Mouse (Mus musculus) CH12.LX (cell line): ENCODE results near the gene Mkrn1. TPM values are rescaled to one million over a fixed set of nuclear protein-coding genes. Genes with fewer than 3 reads are reported as not detected.

Source experiments
- DNase-seq: peaks from one replicate; pipeline ENCODE4 v3.0.0-alpha.2; 2013; ENCODE audit errors: extremely low read depth
- H3K27ac ChIP-seq: 2 replicates; pipeline ENCODE4 v1.5.1; 2012; ENCODE audit warnings: low read depth, mild to moderate bottlenecking, control low read depth, moderate library complexity; ENCODE audit not compliant: insufficient read depth
- H3K27me3 ChIP-seq: replicated peaks from 2 replicates; pipeline ENCODE3; 2012; ENCODE audit warnings: inconsistent platforms
- H3K36me3 ChIP-seq, 2 experiments: replicated peaks in 1 of 2; 2 replicates each; pipeline versions ENCODE3 to v1.6.1; 2012; ENCODE audit warnings: inconsistent platforms in 1 of 2, low read length in 1 of 2, mild to moderate bottlenecking in 1 of 2, mixed read lengths in 1 of 2, moderate library complexity in 1 of 2; ENCODE audit not compliant: control insufficient read depth in 1 of 2, insufficient read depth in 1 of 2
- H3K4me1 ChIP-seq, 2 experiments: 2 replicates each; pipeline ENCODE4 v1.6.1; 2012; ENCODE audit warnings: inconsistent platforms in 1 of 2, moderate library complexity in 1 of 2; ENCODE audit not compliant: insufficient read depth in 2 of 2, control insufficient read depth in 1 of 2
- H3K4me2 ChIP-seq: 2 replicates; pipeline ENCODE4 v1.6.1; 2012; ENCODE audit warnings: low read depth, mild to moderate bottlenecking, control low read depth; ENCODE audit not compliant: poor library complexity, insufficient read depth, severe bottlenecking
- H3K4me3 ChIP-seq, 3 experiments: fragments of 150-350 bp in 1 of 3; sonication (generic) in 1 of 3; replicated peaks in 1 of 3; 2 replicates each; pipeline versions ENCODE3 to v1.5.1; 2011 to 2012; ENCODE audit warnings: low read depth in 2 of 3, low read length in 2 of 3, mild to moderate bottlenecking in 2 of 3, moderate library complexity in 2 of 3, control low read depth in 1 of 3, improper control_type of control experiment in 1 of 3, inconsistent platforms in 1 of 3, mixed read lengths in 1 of 3; ENCODE audit not compliant: poor library complexity in 1 of 3
- H3K79me2 ChIP-seq: replicated peaks from 2 replicates; pipeline ENCODE4 v1.6.1; 2012; ENCODE audit warnings: mild to moderate bottlenecking, moderate library complexity; ENCODE audit not compliant: control insufficient read depth, poor library complexity, insufficient read depth, severe bottlenecking; ENCODE audit errors: extremely low read depth
- H3K9ac ChIP-seq: 2 replicates; pipeline ENCODE4 v1.6.1; 2012; ENCODE audit warnings: low read depth, mild to moderate bottlenecking, control low read depth, moderate library complexity; ENCODE audit not compliant: insufficient read depth
- H3K9me3 ChIP-seq: replicated peaks from 2 replicates; pipeline ENCODE3; 2012; ENCODE audit warnings: low read length, inconsistent platforms, mixed read lengths
- CHD2 ChIP-seq: IDR thresholded peaks from 2 replicates; pipeline ENCODE4 v1.6.1; 2011; ENCODE audit warnings: low read length, improper control_type of control experiment
- CTCF ChIP-seq, 2 experiments: IDR thresholded peaks in 1 of 2; conservative IDR thresholded peaks in 1 of 2; 2 replicates each; pipeline ENCODE4 v1.5.1; 2011 to 2012; ENCODE audit warnings: low read depth in 2 of 2, low read length in 2 of 2, improper control_type of control experiment in 1 of 2, inconsistent platforms in 1 of 2, mild to moderate bottlenecking in 1 of 2, moderate library complexity in 1 of 2
- E2F4 ChIP-seq: IDR thresholded peaks from 2 replicates; pipeline ENCODE4 v1.6.1; 2011; ENCODE audit warnings: low read depth, low read length, improper control_type of control experiment; ENCODE audit not compliant: insufficient replicate concordance
- ELF1 ChIP-seq: IDR thresholded peaks from 2 replicates; pipeline ENCODE4 v1.6.1; 2014; ENCODE audit warnings: low read depth, mild to moderate bottlenecking, inconsistent platforms, low read length, improper control_type of control experiment
- ETS1 ChIP-seq: conservative IDR thresholded peaks from 2 replicates; pipeline ENCODE4 v1.6.1; 2012; ENCODE audit warnings: low read depth, mild to moderate bottlenecking, inconsistent platforms, low read length, improper control_type of control experiment, moderate library complexity
- HCFC1 ChIP-seq: IDR thresholded peaks from 2 replicates; pipeline ENCODE4 v1.6.1; 2012; ENCODE audit warnings: low read depth, mild to moderate bottlenecking, inconsistent platforms, low read length, improper control_type of control experiment
- JUND ChIP-seq: conservative IDR thresholded peaks from 2 replicates; pipeline ENCODE4 v1.6.1; 2011; ENCODE audit warnings: low read depth, low read length, improper control_type of control experiment
- MEF2A ChIP-seq: IDR thresholded peaks from 2 replicates; pipeline ENCODE4 v1.6.1; 2014; ENCODE audit warnings: low read depth, mild to moderate bottlenecking, inconsistent platforms, low read length, improper control_type of control experiment, borderline replicate concordance
- POLR2A ChIP-seq: IDR thresholded peaks from 2 replicates; pipeline ENCODE4 v1.6.1; 2011; ENCODE audit warnings: low read depth, mild to moderate bottlenecking, improper control_type of control experiment, low read length
- POLR2AphosphoS2 ChIP-seq: IDR thresholded peaks from 2 replicates; pipeline ENCODE4 v1.6.1; 2011; ENCODE audit warnings: low read depth, low read length, improper control_type of control experiment
- RAD21 ChIP-seq: IDR thresholded peaks from 2 replicates; pipeline ENCODE4 v1.6.1; 2011; ENCODE audit warnings: low read depth, mild to moderate bottlenecking, low read length, improper control_type of control experiment, moderate library complexity
- RCOR1 ChIP-seq: conservative IDR thresholded peaks from 2 replicates; pipeline ENCODE4 v1.6.1; 2012; ENCODE audit warnings: low read depth, mild to moderate bottlenecking, inconsistent platforms, low read length, improper control_type of control experiment
- SMC3 ChIP-seq: IDR thresholded peaks from 2 replicates; pipeline ENCODE4 v1.6.1; 2011; ENCODE audit warnings: low read depth, low read length, improper control_type of control experiment
- TCF12 ChIP-seq: IDR thresholded peaks from 2 replicates; pipeline ENCODE4 v1.6.1; 2014; ENCODE audit warnings: low read depth, mild to moderate bottlenecking, inconsistent platforms, low read length, improper control_type of control experiment
- USF1 ChIP-seq: IDR thresholded peaks from 2 replicates; pipeline ENCODE4 v1.6.1; 2014; ENCODE audit warnings: low read depth, mild to moderate bottlenecking, inconsistent platforms, low read length, improper control_type of control experiment
- ZMIZ1 ChIP-seq: IDR thresholded peaks from 2 replicates; pipeline ENCODE4 v1.6.1; 2012; ENCODE audit warnings: low read depth, mild to moderate bottlenecking, inconsistent platforms, low read length, improper control_type of control experiment
- ZNF384 ChIP-seq: IDR thresholded peaks from 2 replicates; pipeline ENCODE4 v1.6.1; 2012; ENCODE audit warnings: low read depth, low read length, improper control_type of control experiment, inconsistent platforms
- dilution Hi-C: fragments of 300-500 bp; cut with MboI; formaldehyde crosslinking; loops from 2 replicates; pipeline ENCODE4 v1.14.3; 2020; ENCODE audit warnings: low sequenced_read_pairs; ENCODE audit not compliant: extremely low pct_unique_long_range_greater_than_20kb, extremely low pct_ligation_motif_present
- in situ Hi-C: fragments of 300-500 bp; cut with MboI; formaldehyde crosslinking; loops from 3 replicates; pipeline ENCODE4 v1.14.3; 2019; ENCODE audit warnings: low sequenced_read_pairs, low pct_ligation_motif_present, low pct_unique_long_range_greater_than_20kb, mixed read lengths
- polyA plus RNA-seq: library from polyadenylated mRNA; unstranded; fragments of >175 nt; gene quantifications from 2 replicates; pipeline ENCODE4 v1.2.1, GENCODE M21; 2012; ENCODE audit warnings: low read depth; ENCODE audit not compliant: insufficient read length
- total RNA-seq, 2 experiments: library from RNA; depleted of rRNA; stranded (reverse); fragments of 300-350 nt in 1 of 2; fragments of >200 nt in 1 of 2; gene quantifications; 2 replicates each; pipeline ENCODE4 v1.2.3; 2012 to 2014

Mkrn1 gene
- total and polyA plus RNA-seq, 3 experiments = 39.3 to 50.3 (median 43.7) TPM

- no peak for TF ChIP-seq E2F4
- no peak for TF ChIP-seq POLR2A
- TF ChIP-seq RCOR1 = no peak
- Histone ChIP-seq H3K36me3 (no peaks in the 10 kb centered on the region), H3K4me1 (peaks cover 8% of the 10 kb centered on the region in 2 experiments; a peak in 3 of 4 replicates), H3K9me3 (no peaks in the 10 kb centered on the region), H3K9ac (no peak overlapping the region), H3K27ac (no peak overlapping the region), H3K79me2 (no peaks in the 10 kb centered on the region), H3K4me3 (no peak overlapping the region), H3K4me2 (no peak overlapping the region), H3K27me3 (no peaks in the 10 kb centered on the region)
- dilution Hi-C loops = loop anchor here (25.0 kb wide), 1 partner anchor 108 kb away; the partner anchor contains the start of genes Adck2 and Dennd2a
- DNase-seq = no peak
- in situ Hi-C loops = no loop called here
These were observed 34.4 kb upstream of the Mkrn1 start for GRCm38 (mm10) chr6:39454616-39455015.

DNA sequence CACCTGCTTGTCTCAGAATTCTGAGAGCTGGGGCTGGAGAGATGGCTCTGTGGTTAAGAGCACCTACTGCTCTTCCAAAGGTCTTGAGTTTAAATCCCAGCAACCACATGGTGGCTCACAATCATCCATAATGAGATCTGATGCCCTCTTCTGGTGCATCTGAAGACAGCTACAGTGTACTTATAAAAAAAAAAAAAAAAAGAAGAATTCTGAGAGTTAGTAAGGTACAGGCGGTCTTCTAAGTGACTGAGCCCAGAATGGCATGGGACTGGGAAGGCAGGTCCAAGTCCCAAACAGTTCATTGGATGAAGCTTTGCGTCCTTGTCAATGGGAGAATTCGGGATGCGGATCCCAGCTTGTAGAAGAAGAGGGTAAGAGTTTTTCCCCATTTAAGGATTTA is 33.3 kb upstream of the Mkrn1 start:
- Histone ChIP-seq H3K4me2 (no peak overlapping the region), H3K9me3 (no peaks in the 10 kb centered on the region), H3K27ac (no peak overlapping the region), H3K36me3 (no peaks in the 10 kb centered on the region), H3K27me3 (no peaks in the 10 kb centered on the region), H3K9ac (no peak overlapping the region), H3K4me1 (peaks cover 8% of the 10 kb centered on the region in 2 experiments; a peak in 3 of 4 replicates), H3K4me3 (no peak overlapping the region), H3K79me2 (no peaks in the 10 kb centered on the region)
- dilution Hi-C loops = loop anchor here (25.0 kb wide), 1 partner anchor 109 kb away; the partner anchor contains the start of genes Adck2 and Dennd2a
- no peak for DNase-seq
- in situ Hi-C loops = no loop called here
- TF ChIP-seq SMC3 (no peak; the same call in 1 of the 2 replicates), JUND (no peak), HCFC1 (no peak), ETS1 (no peak), MEF2A (no peak), ZNF384 (peak; percentile 90), CTCF (conservative IDR thresholded peaks at IDR 0.05 in 1 of 2, IDR thresholded peaks at IDR 0.05 in 1 of 2; ENCODE audit: low read depth in 2 of 2, low read length in 2 of 2) (peak in 1 of 2 experiments; percentile 57; a peak in 2 of 4 replicates), CHD2 (no peak), ELF1 (no peak), TCF12 (no peak), POLR2AphosphoS2 (no peak)

DNA sequence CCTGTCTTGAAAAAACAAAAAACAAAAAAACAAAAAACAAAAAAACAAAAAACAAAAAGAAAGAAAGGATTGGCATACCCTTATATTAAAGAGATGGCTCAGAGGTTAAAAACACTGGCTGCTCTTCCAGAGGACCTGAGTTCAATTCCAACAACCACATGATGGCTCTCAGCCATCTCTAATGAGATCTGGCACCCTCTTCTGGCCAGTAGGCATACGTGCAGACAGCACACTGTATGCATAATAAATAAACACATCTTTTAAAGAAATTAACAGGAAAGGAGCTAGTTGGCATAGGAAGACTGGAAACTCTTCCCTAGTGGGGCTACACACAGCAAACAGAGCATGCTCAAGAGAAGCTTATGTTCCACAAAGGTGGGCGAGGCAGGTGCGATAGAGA is 30.8 kb upstream of the Mkrn1 start:
- TF ChIP-seq ZMIZ1 = no peak
- TF ChIP-seq RAD21 = peak; percentile 54
- TF ChIP-seq SMC3 = peak; percentile 62
- TF ChIP-seq CTCF (conservative IDR thresholded peaks at IDR 0.05 in 1 of 2, IDR thresholded peaks at IDR 0.05 in 1 of 2; ENCODE audit: low read depth in 2 of 2, low read length in 2 of 2) = peak in 1 of 2 experiments; percentile 74; a peak in 3 of 4 replicates
- no peak for TF ChIP-seq USF1
- Histone ChIP-seq H3K9ac (no peak overlapping the region), H3K79me2 (no peaks in the 10 kb centered on the region), H3K4me3 (no peak overlapping the region), H3K9me3 (no peaks in the 10 kb centered on the region), H3K27me3 (no peaks in the 10 kb centered on the region), H3K27ac (no peak overlapping the region), H3K4me1 (peaks cover 8% of the 10 kb centered on the region in 2 experiments; a peak in 3 of 4 replicates), H3K36me3 (no peaks in the 10 kb centered on the region), H3K4me2 (no peak overlapping the region)
- in situ Hi-C loops (no loop called here), dilution Hi-C loops (loop anchor here (25.0 kb wide), 1 partner anchor 111 kb away; the partner anchor contains the start of genes Adck2 and Dennd2a)
- peak; percentile 33 for DNase-seq
